Mouse (Mus musculus): ENCODE results near the gene Ets2.

DNA sequence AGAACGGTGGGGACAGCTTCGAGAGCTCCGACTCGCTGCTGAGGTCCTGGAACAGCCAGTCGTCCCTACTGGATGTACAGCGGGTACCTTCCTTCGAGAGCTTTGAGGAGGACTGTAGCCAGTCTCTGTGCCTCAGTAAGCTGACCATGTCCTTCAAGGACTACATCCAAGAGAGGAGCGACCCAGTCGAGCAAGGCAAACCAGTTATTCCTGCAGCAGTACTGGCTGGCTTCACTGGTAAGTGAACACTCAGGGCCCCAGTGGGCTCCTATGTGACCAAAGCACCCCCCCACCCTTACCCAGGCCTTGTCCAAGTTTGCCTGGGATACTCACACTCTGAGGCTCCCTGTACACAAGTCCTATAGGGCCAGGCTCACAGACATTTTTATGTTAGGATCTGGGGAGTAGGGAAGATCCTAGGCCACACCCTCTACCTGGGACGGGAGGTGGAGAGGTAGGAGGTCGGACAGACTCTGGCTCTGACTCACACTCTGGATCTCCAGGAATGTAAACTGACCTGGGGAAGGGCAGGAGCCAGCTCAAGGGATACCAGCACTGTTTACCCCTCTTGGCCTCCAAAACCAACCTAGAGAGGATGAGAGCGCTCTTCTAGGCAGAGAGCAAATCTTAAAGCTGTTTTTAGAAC lies 14.3 kb downstream of the Ets2 start:
- TF ChIP-seq ZC3H11A (IDR thresholded peaks at IDR 0.05; ENCODE audit: borderline replicate concordance, low read depth, low read length) (no peak), CHD2 (IDR thresholded peaks at IDR 0.05; ENCODE audit: low read depth, low read length) (no peak), ZNF384 (IDR thresholded peaks at IDR 0.05; ENCODE audit: low read depth, low read length) (no peak), HCFC1 (IDR thresholded peaks at IDR 0.05; ENCODE audit: borderline replicate concordance, insufficient read depth, low read length) (no peak), MAFK (IDR thresholded peaks at IDR 0.05; ENCODE audit: insufficient read depth, low read depth, low read length) (no peak)

Data from ES-E14 (cell line).